Mouse (Mus musculus): ENCODE data around the gene Aplf. TPM values are rescaled to one million over a fixed set of nuclear protein-coding genes. Genes with fewer than 3 reads are reported as not detected.

Aplf gene
- polyA plus RNA-seq, 1 experiment from 2014 or later: 9.0 TPM

DNA sequence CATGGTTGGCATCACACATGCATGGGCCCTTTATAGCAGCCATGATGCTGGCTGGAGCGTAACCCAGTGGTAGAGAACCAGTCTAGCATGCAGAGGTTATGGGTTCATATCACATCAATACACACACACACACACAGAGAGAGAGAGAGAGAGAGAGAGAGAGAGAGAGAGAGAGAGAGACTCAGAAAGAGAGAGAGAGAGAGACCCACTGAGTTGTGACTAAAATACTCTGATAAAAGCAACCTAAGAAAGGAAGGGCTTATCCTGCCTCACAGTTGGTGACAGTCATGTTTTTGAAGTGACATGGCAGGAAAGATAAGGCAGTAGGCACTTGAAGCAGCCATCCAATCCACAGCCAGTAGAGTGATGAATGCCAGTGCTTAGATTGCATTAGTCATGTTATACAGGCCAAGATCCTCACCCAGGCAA, 88.8 kb downstream of the Aplf start:
- no peak for ATAC-seq (ENCODE audit: low FRiP score)
- no peaks in the 10 kb centered on the region for H3K36me3 ChIP-seq
- H3K9ac ChIP-seq (replicated peaks): no peak overlapping the region
- no peak overlapping the region for H3K4me2 ChIP-seq
- no peak overlapping the region for H3K4me3 ChIP-seq (replicated peaks)
- H3K9me3 ChIP-seq (replicated peaks): no peaks in the 10 kb centered on the region
- H3K4me1 ChIP-seq: peaks cover 4% of the 10 kb centered on the region; the same call in 1 of the 2 replicates
- H3K27ac ChIP-seq (replicated peaks): no peak overlapping the region
- 0 out of 2 replicates have a peak, but pooled peaks cover 3% of the 10 kb centered on the region for H3K27me3 ChIP-seq (replicated peaks)
- WGBS: 100% methylated on average over 1 of the region's 1 CpGs

DNA sequence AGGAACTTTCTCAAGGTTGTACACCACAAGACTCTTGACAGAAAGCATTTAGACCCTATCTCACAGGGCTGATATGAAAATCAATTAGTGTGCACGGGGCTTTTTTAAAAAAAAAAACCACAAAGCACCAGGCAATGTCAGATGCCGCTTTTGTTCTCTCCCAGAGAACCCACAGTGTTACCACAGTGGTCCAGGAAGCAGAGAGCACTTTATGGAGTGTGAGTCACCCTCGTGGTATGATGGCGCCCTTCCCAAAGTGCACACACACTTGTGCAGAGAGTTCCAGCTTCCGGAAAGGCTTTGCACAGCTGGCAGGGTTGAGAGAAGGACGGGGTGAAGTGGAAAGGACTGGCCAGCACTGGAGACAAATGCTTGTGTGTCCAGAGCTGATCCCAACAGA, 89.5 kb downstream of the Aplf start:
- Histone ChIP-seq H3K27ac (replicated peaks) (no peak overlapping the region), H3K4me2 (no peak overlapping the region), H3K4me1 (peaks cover 6% of the 10 kb centered on the region; the same call in 1 of the 2 replicates), H3K36me3 (no peaks in the 10 kb centered on the region), H3K4me3 (replicated peaks) (no peak overlapping the region), H3K9me3 (replicated peaks) (no peaks in the 10 kb centered on the region), H3K27me3 (replicated peaks) (no peaks in the 10 kb centered on the region), H3K9ac (replicated peaks) (no peak overlapping the region)
- no peak for ATAC-seq (ENCODE audit: low FRiP score)
- 79% methylated on average over 6 of the region's 6 CpGs for WGBS

DNA sequence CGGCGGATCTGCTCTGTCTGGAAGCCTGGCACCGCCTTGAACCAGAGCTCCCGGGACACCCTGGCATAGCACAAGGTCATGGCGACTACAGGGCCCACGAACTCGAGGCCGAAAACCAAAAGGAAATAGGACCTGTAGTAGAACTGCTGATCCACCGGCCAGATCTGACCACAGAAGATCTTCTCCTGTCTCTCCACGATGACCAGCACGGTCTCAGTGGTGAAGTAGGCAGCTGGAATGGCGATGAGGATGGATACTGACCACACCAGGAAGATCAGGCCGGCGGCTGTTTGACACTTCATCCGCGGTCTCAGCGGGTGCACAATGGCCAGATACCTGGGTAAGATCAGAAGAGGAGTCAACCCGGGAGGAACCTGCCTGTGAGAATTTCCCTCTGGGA, 90.4 kb downstream of the Aplf start:
- Histone ChIP-seq H3K4me3 (replicated peaks) (no peak overlapping the region), H3K9me3 (replicated peaks) (no peaks in the 10 kb centered on the region), H3K4me1 (peaks cover 3% of the 10 kb centered on the region; the same call in 1 of the 2 replicates), H3K4me2 (no peak overlapping the region), H3K27me3 (replicated peaks) (no peaks in the 10 kb centered on the region), H3K27ac (replicated peaks) (no peak overlapping the region), H3K36me3 (no peaks in the 10 kb centered on the region), H3K9ac (replicated peaks) (no peak overlapping the region)
- no peak for ATAC-seq (ENCODE audit: low FRiP score)
- WGBS: 90% methylated on average over 18 of the region's 18 CpGs

- Histone ChIP-seq H3K27ac (replicated peaks) (no peak overlapping the region), H3K9ac (replicated peaks) (no peak overlapping the region), H3K27me3 (replicated peaks) (no peaks in the 10 kb centered on the region), H3K9me3 (replicated peaks) (no peaks in the 10 kb centered on the region), H3K4me3 (replicated peaks) (no peak overlapping the region), H3K4me2 (no peak overlapping the region), H3K36me3 (no peaks in the 10 kb centered on the region), H3K4me1 (peaks cover 3% of the 10 kb centered on the region; the same call in 1 of the 2 replicates)
- no peak for ATAC-seq (ENCODE audit: low FRiP score)
- WGBS: 86% methylated on average over 15 of the region's 15 CpGs
Observed at GRCm38 (mm10) chr6:87581071-87581470, 90.9 kb downstream of the Aplf start.

Other genes with a start within 250 kb of the Aplf start
- gene Bmp10, start 243.2 kb downstream of the Aplf start, polyA plus RNA-seq (2015; fragmentation: Nextera tagmentation; extraction: Ambion mirVana): not detected in 2 replicates
- 3.6 and 6.3 TPM in 2 replicates for gene Arhgap25, start 138.9 kb downstream of the Aplf start, polyA plus RNA-seq (2015; fragmentation: Nextera tagmentation; extraction: Ambion mirVana)
- gene Prokr1, start 81.5 kb downstream of the Aplf start, polyA plus RNA-seq (2015; fragmentation: Nextera tagmentation; extraction: Ambion mirVana): 3.0 and 3.9 TPM in 2 replicates
- 4.9 and 6.2 TPM in 2 replicates for gene Efcc1, start 58.7 kb upstream of the Aplf start, polyA plus RNA-seq (2015; fragmentation: Nextera tagmentation; extraction: Ambion mirVana)
- 0.56 and 0.65 TPM in 2 replicates for gene Gp9, start 105.9 kb upstream of the Aplf start, polyA plus RNA-seq (2015; fragmentation: Nextera tagmentation; extraction: Ambion mirVana)
- gene Rab43, start 140.0 kb upstream of the Aplf start, polyA plus RNA-seq (2015; fragmentation: Nextera tagmentation; extraction: Ambion mirVana): 11.5 and 12.5 TPM in 2 replicates
- gene Gm45140, start 163.6 kb upstream of the Aplf start, polyA plus RNA-seq (2015; fragmentation: Nextera tagmentation; extraction: Ambion mirVana): 1.5 and 2.1 TPM in 2 replicates
- gene Isy1, start 166.6 kb upstream of the Aplf start, polyA plus RNA-seq (2015; fragmentation: Nextera tagmentation; extraction: Ambion mirVana): 22.6 and 30.8 TPM in 2 replicates
- gene Cnbp, start 178.9 kb upstream of the Aplf start, polyA plus RNA-seq (2015; fragmentation: Nextera tagmentation; extraction: Ambion mirVana): 511 and 660 TPM in 2 replicates
- gene Copg1, start 215.6 kb upstream of the Aplf start, polyA plus RNA-seq (2015; fragmentation: Nextera tagmentation; extraction: Ambion mirVana): 204 and 207 TPM in 2 replicates
- 43.0 and 44.0 TPM in 2 replicates for gene Hmces, start 241.7 kb upstream of the Aplf start, polyA plus RNA-seq (2015; fragmentation: Nextera tagmentation; extraction: Ambion mirVana)